17 mouse cellular contexts compared by ENCODE assay signal in the genomic region with DNA sequence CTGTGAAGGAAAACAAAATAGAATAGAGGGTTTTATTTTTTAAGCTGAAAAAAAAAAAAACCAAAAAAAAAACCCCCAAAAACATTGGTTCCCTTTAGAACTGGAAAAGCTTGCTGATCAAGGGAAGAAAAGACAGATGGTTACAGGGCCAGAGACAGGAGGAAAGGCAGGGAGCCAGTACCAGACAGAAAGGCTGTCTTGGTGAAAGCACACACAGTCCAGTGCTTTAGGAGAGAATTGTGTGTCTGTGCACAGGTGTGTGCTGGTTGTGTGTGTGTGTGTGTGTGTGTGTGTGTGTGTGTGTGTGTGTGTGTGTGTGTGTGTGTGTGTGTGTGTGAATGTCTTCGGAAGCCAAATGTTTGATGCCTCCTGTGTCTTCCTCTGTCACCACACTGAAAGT. TPM values are rescaled to one million over a fixed set of nuclear protein-coding genes. Genes with fewer than 3 reads are reported as not detected.
DNase-seq lines count a peak whose midpoint lies in the region; ATAC-seq and TF ChIP-seq lines count a peak whose summit lies in the region.
"Had no signal": no experiment of that assay in that cellular context is flagged by ENCODE, and none has a peak within 500 bp of the region (broad histone marks: within the 10 kb centered on the region; RNA-seq: fewer than 3 reads in every experiment).

No protein-coding gene starts in this region.

- peak; percentile 30 for DNase-seq in right cerebral cortex, adult 18-20 months
- DNase-seq in right cerebral cortex, postnatal 14 days: no peak
- peak; percentile 65 for DNase-seq in cerebellum, adult 9-10 months
- peak; percentile 49 for DNase-seq in forebrain, postnatal 0 days
- no peak for DNase-seq in adrenal gland, adult (ENCODE audit: inconsistent age in 2 of 2, low spot score in 1 of 2)
- no peak for DNase-seq in thymus, postnatal 10 days (ENCODE audit: low spot score in 2 of 2)
- no peak for DNase-seq in adrenal gland, adult 18-20 months (ENCODE audit: low spot score in 2 of 2)
- DNase-seq: adrenal gland, postnatal 14 days; heart, postnatal 14 days; kidney, postnatal 25 days; lung, adult 2 months; lung, postnatal 4 days; right cerebral cortex, postnatal 25 days had no signal

- H3K9me3 ChIP-seq in forebrain, postnatal 0 days (ENCODE audit: low read length): no peaks in the 10 kb centered on the region
- H3K9me3 ChIP-seq: limb, embryonic 15.5 days; midbrain, embryonic 12.5 days had no signal

- no peak overlapping the region for H3K4me3 ChIP-seq in forebrain, postnatal 0 days (ENCODE audit: low read depth, low read length)
- H3K4me3 ChIP-seq: limb, embryonic 15.5 days; midbrain, embryonic 12.5 days had no signal

- no peak overlapping the region for H3K9ac ChIP-seq in forebrain, postnatal 0 days
- H3K9ac ChIP-seq: hindbrain, embryonic 14.5 days; limb, embryonic 15.5 days; midbrain, embryonic 12.5 days had no signal

- ATAC-seq in forebrain, postnatal 0 days: peak; percentile 59
- ATAC-seq: intestine, postnatal 0 days had no signal

- H3K36me3 ChIP-seq in forebrain, postnatal 0 days (ENCODE audit: insufficient read depth): no peaks in the 10 kb centered on the region
- H3K36me3 ChIP-seq: midbrain, embryonic 12.5 days had no signal

- H3K27me3 ChIP-seq in forebrain, postnatal 0 days (ENCODE audit: insufficient read depth, low read length): no peaks in the 10 kb centered on the region
- H3K27me3 ChIP-seq: limb, embryonic 15.5 days; midbrain, embryonic 12.5 days had no signal

- H3K27ac ChIP-seq in forebrain, postnatal 0 days (ENCODE audit: low read depth, low read length): no peak overlapping the region; the same call in 1 of the 2 replicates
- H3K27ac ChIP-seq: hindbrain, embryonic 14.5 days; limb, embryonic 15.5 days; midbrain, embryonic 12.5 days had no signal

- 71% methylated on average over 1 of the region's 1 CpGs for WGBS in forebrain, postnatal 0 days

- no peak for TF ChIP-seq CTCF in forebrain, postnatal 0 days (IDR thresholded peaks at IDR 0.05; ENCODE audit: low read depth)

- no peaks in the 10 kb centered on the region for H3K4me1 ChIP-seq in forebrain, postnatal 0 days (ENCODE audit: insufficient read depth)
- H3K4me1 ChIP-seq: limb, embryonic 15.5 days; midbrain, embryonic 12.5 days had no signal

- no peak overlapping the region for H3K4me2 ChIP-seq in forebrain, postnatal 0 days (ENCODE audit: low read depth)
- H3K4me2 ChIP-seq: hindbrain, embryonic 14.5 days; limb, embryonic 15.5 days; midbrain, embryonic 12.5 days had no signal

RNA-seq across cellular contexts. Expression of a gene that starts 28.9 kb away (rescaled TPM):
- total RNA-seq in forebrain, postnatal 0 days (2014; rRNA removed): 18.5 and 21.3 TPM in 2 replicates
- 35.2 and 40.1 TPM in 2 replicates for polyA plus RNA-seq in forebrain, postnatal 0 days (2015; fragmentation: Nextera tagmentation; extraction: Ambion mirVana)
- 100 to 1,000 TPM; 101 to 122 TPM for total RNA-seq in adrenal gland, adult 18-20 months (2021)

Comparison
In these comparisons a context has a peak if more than half of its experiments do, and no peak if none do; other contexts are left out.
1. DNase-seq: peak in right cerebral cortex, adult 18-20 months (single experiment), cerebellum, adult 9-10 months (single experiment) and forebrain, postnatal 0 days (single experiment); none in right cerebral cortex, postnatal 14 days (single experiment), adrenal gland, adult (0 of 2), thymus, postnatal 10 days (0 of 2) and adrenal gland, adult 18-20 months (0 of 2).